Mouse (Mus musculus): ENCODE data around the gene Tnxb. TPM values are rescaled to one million over a fixed set of nuclear protein-coding genes. Genes with fewer than 3 reads are reported as not detected.

Gene Tnxb
- polyA plus RNA-seq, 1 experiment from 2014 or later, result not detected

DNA sequence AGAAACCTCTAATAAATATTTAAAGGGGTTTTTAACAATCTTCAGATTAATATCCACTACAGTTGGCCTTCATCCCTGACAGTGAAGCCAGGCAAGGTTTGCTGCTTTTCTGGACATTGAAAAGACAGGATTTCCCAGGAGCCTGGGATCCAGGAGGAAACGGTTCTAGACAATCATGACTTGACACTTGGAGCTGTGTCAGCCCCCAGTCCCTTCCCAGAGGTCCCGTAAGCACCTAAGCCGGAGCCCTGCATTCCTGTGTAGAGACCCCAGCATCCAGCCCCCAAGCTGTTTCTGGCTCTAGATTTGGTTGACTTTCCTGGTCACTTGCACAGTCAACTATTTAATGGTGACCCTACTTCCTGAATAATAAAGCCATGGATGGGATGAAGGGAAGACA, 11.7 kb upstream of the Tnxb start:
- peaks cover 4% of the 10 kb centered on the region; the same call in 1 of the 2 replicates for H3K36me3 ChIP-seq (ENCODE audit: control insufficient read depth, insufficient read depth, low read length)
- no peak overlapping the region for H3K27ac ChIP-seq (replicated peaks; ENCODE audit: low read depth, low read length)
- H3K27me3 ChIP-seq (ENCODE audit: control insufficient read depth, insufficient read depth, low read length), result peaks cover 16% of the 10 kb centered on the region
- no peak overlapping the region for H3K9ac ChIP-seq (ENCODE audit: low read length)
- 78% methylated on average over 3 of the region's 3 CpGs for WGBS
- DNase-seq (ENCODE audit: low spot score) (no peak), ATAC-seq (ENCODE audit: insufficient number of reproducible peaks, low FRiP score, low TSS enrichment, low read depth) (no peak)
- H3K4me3 ChIP-seq (ENCODE audit: low read depth, low read length), result no peak overlapping the region
- no peaks in the 10 kb centered on the region for H3K9me3 ChIP-seq (ENCODE audit: control insufficient read depth, low read length)
- H3K4me1 ChIP-seq (ENCODE audit: control insufficient read depth, insufficient read depth, low read length), result peaks cover 2% of the 10 kb centered on the region; the same call in 1 of the 2 replicates
- H3K4me2 ChIP-seq (ENCODE audit: low read depth, severe bottlenecking), result no peak overlapping the region

DNA sequence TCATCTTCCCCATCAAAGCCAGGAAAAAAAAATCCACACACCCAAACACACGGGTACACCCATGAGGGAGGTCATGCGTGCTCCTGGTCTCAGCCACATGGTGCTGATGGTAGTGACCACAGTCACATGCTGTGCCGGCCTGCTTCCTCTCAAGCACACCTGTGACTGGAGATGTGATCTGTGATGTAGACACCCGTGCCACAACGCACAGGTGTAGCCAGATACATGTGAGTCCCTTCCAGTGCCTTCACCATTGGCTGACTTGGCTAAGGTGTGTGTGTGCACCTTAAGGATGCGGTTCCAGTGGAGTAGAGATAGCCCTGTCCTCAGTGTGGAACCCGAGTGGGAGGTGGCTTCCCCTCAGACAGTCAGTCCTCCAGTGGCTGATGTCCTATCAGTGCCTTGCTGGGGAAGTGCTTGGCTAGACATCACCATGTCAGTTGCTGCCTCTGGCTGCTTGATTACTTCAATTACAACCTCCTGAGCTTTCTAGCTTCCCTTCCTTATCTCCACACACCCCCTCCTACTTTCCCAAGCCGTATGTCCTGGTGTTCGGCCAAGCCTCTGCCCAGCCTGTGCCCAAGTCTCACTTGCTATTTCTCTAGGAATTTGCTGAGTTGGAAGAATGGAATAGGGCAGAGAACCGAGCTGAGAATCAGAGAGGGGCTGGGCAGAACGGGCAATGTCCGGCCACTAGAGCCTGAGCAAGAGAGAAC, 11.0 kb upstream of the Tnxb start:
- no peak overlapping the region; the same call in 1 of the 2 replicates for H3K4me2 ChIP-seq (ENCODE audit: low read depth, severe bottlenecking)
- no peak overlapping the region for H3K9ac ChIP-seq (ENCODE audit: low read length)
- no peak for ATAC-seq (ENCODE audit: insufficient number of reproducible peaks, low FRiP score, low TSS enrichment, low read depth)
- peaks cover 2% of the 10 kb centered on the region; the same call in 1 of the 2 replicates for H3K4me1 ChIP-seq (ENCODE audit: control insufficient read depth, insufficient read depth, low read length)
- peaks cover 16% of the 10 kb centered on the region for H3K27me3 ChIP-seq (ENCODE audit: control insufficient read depth, insufficient read depth, low read length)
- H3K9me3 ChIP-seq (ENCODE audit: control insufficient read depth, low read length), result no peaks in the 10 kb centered on the region
- WGBS, result 67% methylated on average over 12 of the region's 12 CpGs
- no peak for DNase-seq (ENCODE audit: low spot score)
- H3K36me3 ChIP-seq (ENCODE audit: control insufficient read depth, insufficient read depth, low read length), result peaks cover 3% of the 10 kb centered on the region; the same call in 1 of the 2 replicates
- no peak overlapping the region for H3K27ac ChIP-seq (replicated peaks; ENCODE audit: low read depth, low read length)
- no peak overlapping the region for H3K4me3 ChIP-seq (ENCODE audit: low read depth, low read length)

DNA sequence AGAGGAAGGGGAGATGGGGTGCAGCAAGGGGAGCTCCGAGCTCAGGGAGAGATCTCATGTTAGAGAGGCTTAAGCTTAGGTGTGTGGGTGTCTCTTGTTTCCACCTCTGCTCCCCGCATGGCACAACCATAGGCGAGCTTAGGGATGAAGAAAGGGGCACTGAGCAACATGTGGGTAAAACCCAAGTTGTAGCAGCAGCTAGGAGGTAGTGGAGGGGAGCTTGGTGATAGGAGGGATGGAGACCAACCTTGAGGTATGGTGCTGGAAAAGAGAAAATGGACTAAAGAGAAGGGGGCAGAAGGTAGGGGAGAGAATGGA, 10.5 kb upstream of the Tnxb start:
- H3K27me3 ChIP-seq (ENCODE audit: control insufficient read depth, insufficient read depth, low read length), result peaks cover 16% of the 10 kb centered on the region
- 60% methylated on average over 3 of the region's 3 CpGs for WGBS
- ATAC-seq (ENCODE audit: insufficient number of reproducible peaks, low FRiP score, low TSS enrichment, low read depth), result no peak

GRCm38 (mm10) chr17:34660259-34660820, 10.0 kb upstream of the Tnxb start:
- 31% methylated on average over 11 of the region's 11 CpGs for WGBS
- H3K4me2 ChIP-seq (ENCODE audit: low read depth, severe bottlenecking), result no peak overlapping the region
- H3K36me3 ChIP-seq (ENCODE audit: control insufficient read depth, insufficient read depth, low read length), result no peaks in the 10 kb centered on the region
- H3K9ac ChIP-seq (ENCODE audit: low read length), result no peak overlapping the region
- H3K4me1 ChIP-seq (ENCODE audit: control insufficient read depth, insufficient read depth, low read length), result peaks cover 2% of the 10 kb centered on the region; the same call in 1 of the 2 replicates
- H3K27me3 ChIP-seq (ENCODE audit: control insufficient read depth, insufficient read depth, low read length), result peaks cover 16% of the 10 kb centered on the region
- DNase-seq (ENCODE audit: low spot score) (no peak), ATAC-seq (ENCODE audit: insufficient number of reproducible peaks, low FRiP score, low TSS enrichment, low read depth) (no peak)
- no peak overlapping the region for H3K4me3 ChIP-seq (ENCODE audit: low read depth, low read length)
- H3K9me3 ChIP-seq (ENCODE audit: control insufficient read depth, low read length), result no peaks in the 10 kb centered on the region
- H3K27ac ChIP-seq (replicated peaks; ENCODE audit: low read depth, low read length), result no peak overlapping the region

More for the DNA sequence above, 10.5 kb upstream of the Tnxb start:
- Histone ChIP-seq H3K9me3 (ENCODE audit: control insufficient read depth, low read length) (no peaks in the 10 kb centered on the region), H3K4me2 (ENCODE audit: low read depth, severe bottlenecking) (no peak overlapping the region; the same call in 1 of the 2 replicates), H3K36me3 (ENCODE audit: control insufficient read depth, insufficient read depth, low read length) (peaks cover 3% of the 10 kb centered on the region; the same call in 1 of the 2 replicates), H3K4me1 (ENCODE audit: control insufficient read depth, insufficient read depth, low read length) (peaks cover 2% of the 10 kb centered on the region; the same call in 1 of the 2 replicates), H3K4me3 (ENCODE audit: low read depth, low read length) (no peak overlapping the region), H3K9ac (ENCODE audit: low read length) (no peak overlapping the region), H3K27ac (replicated peaks; ENCODE audit: low read depth, low read length) (no peak overlapping the region)
- no peak for DNase-seq (ENCODE audit: low spot score)

DNA sequence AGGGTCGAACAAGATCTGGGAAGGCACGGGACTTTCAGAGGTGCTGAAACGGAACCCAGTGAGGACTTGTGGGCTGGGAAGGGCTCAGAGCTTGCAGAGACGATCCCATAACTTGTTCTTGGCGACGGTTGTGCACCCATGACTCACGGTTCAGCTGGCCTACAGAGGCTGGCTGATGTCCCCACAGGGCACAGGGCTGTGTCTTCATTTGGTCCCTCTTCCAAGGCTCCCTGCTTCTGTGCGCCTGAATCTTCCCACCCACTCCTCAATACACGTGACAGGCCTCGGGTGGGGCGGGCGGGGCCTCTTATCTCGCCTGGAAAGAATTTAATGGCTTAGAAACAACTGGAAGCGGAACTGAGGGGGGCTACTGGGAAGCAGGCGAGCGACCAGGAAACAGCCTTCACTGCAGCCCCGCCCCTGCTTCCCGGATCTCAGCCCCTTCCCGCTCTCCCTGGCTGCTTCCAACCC, 9.2 kb upstream of the Tnxb start:
- no peak overlapping the region for H3K4me3 ChIP-seq (ENCODE audit: low read depth, low read length)
- H3K27ac ChIP-seq (replicated peaks; ENCODE audit: low read depth, low read length), result no peak overlapping the region
- H3K4me2 ChIP-seq (ENCODE audit: low read depth, severe bottlenecking), result 0 out of 2 replicates have a peak overlapping the region, but pooled peaks have one; percentile 3
- H3K9me3 ChIP-seq (ENCODE audit: control insufficient read depth, low read length), result no peaks in the 10 kb centered on the region
- H3K36me3 ChIP-seq (ENCODE audit: control insufficient read depth, insufficient read depth, low read length), result no peaks in the 10 kb centered on the region
- ATAC-seq (ENCODE audit: insufficient number of reproducible peaks, low FRiP score, low TSS enrichment, low read depth) (no peak), DNase-seq (ENCODE audit: low spot score) (no peak)
- peaks cover 16% of the 10 kb centered on the region for H3K27me3 ChIP-seq (ENCODE audit: control insufficient read depth, insufficient read depth, low read length)
- 6% methylated on average over 19 of the region's 19 CpGs for WGBS
- H3K9ac ChIP-seq (ENCODE audit: low read length), result no peak overlapping the region
- peaks cover under 1% of the 10 kb centered on the region; the same call in 1 of the 2 replicates for H3K4me1 ChIP-seq (ENCODE audit: control insufficient read depth, insufficient read depth, low read length)

GRCm38 (mm10) chr17:34662468-34662867, 7.9 kb upstream of the Tnxb start:
- no peaks in the 10 kb centered on the region for H3K9me3 ChIP-seq (ENCODE audit: control insufficient read depth, low read length)
- H3K36me3 ChIP-seq (ENCODE audit: control insufficient read depth, insufficient read depth, low read length), result no peaks in the 10 kb centered on the region
- no peaks in the 10 kb centered on the region; the same call in 1 of the 2 replicates for H3K4me1 ChIP-seq (ENCODE audit: control insufficient read depth, insufficient read depth, low read length)
- no peak overlapping the region for H3K27ac ChIP-seq (replicated peaks; ENCODE audit: low read depth, low read length)
- H3K9ac ChIP-seq (ENCODE audit: low read length), result no peak overlapping the region
- no peak overlapping the region for H3K4me2 ChIP-seq (ENCODE audit: low read depth, severe bottlenecking)
- no peak overlapping the region for H3K4me3 ChIP-seq (ENCODE audit: low read depth, low read length)
- ATAC-seq (ENCODE audit: insufficient number of reproducible peaks, low FRiP score, low TSS enrichment, low read depth) (no peak), DNase-seq (ENCODE audit: low spot score) (no peak)
- 77% methylated on average over 1 of the region's 1 CpGs for whole genome bisulfite sequencing
- peaks cover 16% of the 10 kb centered on the region for H3K27me3 ChIP-seq (ENCODE audit: control insufficient read depth, insufficient read depth, low read length)

GRCm38 (mm10) chr17:34662978-34663377, 7.4 kb upstream of the Tnxb start:
- Histone ChIP-seq H3K4me2 (ENCODE audit: low read depth, severe bottlenecking) (no peak overlapping the region), H3K9ac (ENCODE audit: low read length) (no peak overlapping the region), H3K4me1 (ENCODE audit: control insufficient read depth, insufficient read depth, low read length) (no peaks in the 10 kb centered on the region; the same call in 1 of the 2 replicates), H3K27me3 (ENCODE audit: control insufficient read depth, insufficient read depth, low read length) (peaks cover 16% of the 10 kb centered on the region), H3K36me3 (ENCODE audit: control insufficient read depth, insufficient read depth, low read length) (no peaks in the 10 kb centered on the region), H3K9me3 (ENCODE audit: control insufficient read depth, low read length) (no peaks in the 10 kb centered on the region), H3K4me3 (ENCODE audit: low read depth, low read length) (no peak overlapping the region), H3K27ac (replicated peaks; ENCODE audit: low read depth, low read length) (no peak overlapping the region)
- ATAC-seq (ENCODE audit: insufficient number of reproducible peaks, low FRiP score, low TSS enrichment, low read depth) (no peak), DNase-seq (ENCODE audit: low spot score) (no peak)
- 84% methylated on average over 8 of the region's 8 CpGs for WGBS

DNA sequence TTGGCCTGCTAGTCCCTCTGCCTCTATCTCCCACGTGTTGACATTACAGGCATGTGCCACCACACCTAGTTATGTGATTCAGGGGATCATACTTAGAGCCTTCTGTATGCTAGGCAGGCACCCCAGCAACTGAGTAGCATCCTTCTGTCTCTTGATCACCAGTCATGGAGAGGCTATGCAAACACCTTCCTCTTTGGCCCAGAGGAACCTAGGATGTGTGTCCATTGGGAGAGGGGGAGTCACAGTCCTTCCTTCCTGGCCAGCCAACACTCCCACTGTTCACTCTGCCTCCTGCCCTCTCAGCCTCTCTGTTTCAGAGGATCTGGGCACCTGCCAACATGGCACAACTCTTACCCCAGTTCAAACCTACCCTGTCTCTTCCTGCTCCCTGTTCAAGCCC, 6.8 kb upstream of the Tnxb start:
- Histone ChIP-seq H3K4me3 (ENCODE audit: low read depth, low read length) (no peak overlapping the region), H3K36me3 (ENCODE audit: control insufficient read depth, insufficient read depth, low read length) (no peaks in the 10 kb centered on the region), H3K27me3 (ENCODE audit: control insufficient read depth, insufficient read depth, low read length) (peaks cover 16% of the 10 kb centered on the region), H3K4me1 (ENCODE audit: control insufficient read depth, insufficient read depth, low read length) (no peaks in the 10 kb centered on the region; the same call in 1 of the 2 replicates), H3K9me3 (ENCODE audit: control insufficient read depth, low read length) (no peaks in the 10 kb centered on the region), H3K9ac (ENCODE audit: low read length) (no peak overlapping the region), H3K27ac (replicated peaks; ENCODE audit: low read depth, low read length) (no peak overlapping the region), H3K4me2 (ENCODE audit: low read depth, severe bottlenecking) (no peak overlapping the region)
- ATAC-seq (ENCODE audit: insufficient number of reproducible peaks, low FRiP score, low TSS enrichment, low read depth) (no peak), DNase-seq (ENCODE audit: low spot score) (no peak)
- WGBS, result 43% methylated on average over 1 of the region's 1 CpGs
